Mouse (Mus musculus) ovary, postnatal 36 days (tissue): ENCODE measurements at regions not wholly inside any gene's neighbourhood (a gene's known extent, or its start where the extent isn't known, plus 50 kb on each side); places are given as distances from the start of the nearest gene placed in this dataset.
A peak's percentile ranks its signal among the peaks of the same experiment; 100 is the strongest.

Experiments used
- DNase-seq: peaks from one replicate; pipeline ENCODE4 v3.0.0; 2022; ENCODE audit warnings: low spot score, mixed read lengths

DNA sequence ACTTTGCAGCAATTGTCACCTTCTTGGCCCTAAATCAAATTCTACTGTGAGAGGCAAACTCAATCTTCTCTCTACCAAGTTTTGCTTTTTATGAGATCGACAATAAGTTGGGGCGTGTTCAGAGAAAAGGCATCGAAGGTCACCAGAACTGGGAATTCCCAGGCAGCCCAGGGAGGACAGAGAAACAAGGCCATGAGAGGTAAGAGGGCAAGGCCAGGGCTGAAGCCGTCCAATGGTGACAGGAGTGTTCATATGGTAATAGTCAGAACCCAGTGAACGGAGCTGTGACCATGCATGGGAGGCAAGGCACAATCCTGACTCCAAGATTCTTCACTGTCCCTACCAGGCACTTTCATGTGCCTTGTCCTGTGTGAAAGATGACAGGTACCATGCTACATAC is 130.8 kb upstream of the Zmiz1 start:
- peak; percentile 6 for DNase-seq

DNA sequence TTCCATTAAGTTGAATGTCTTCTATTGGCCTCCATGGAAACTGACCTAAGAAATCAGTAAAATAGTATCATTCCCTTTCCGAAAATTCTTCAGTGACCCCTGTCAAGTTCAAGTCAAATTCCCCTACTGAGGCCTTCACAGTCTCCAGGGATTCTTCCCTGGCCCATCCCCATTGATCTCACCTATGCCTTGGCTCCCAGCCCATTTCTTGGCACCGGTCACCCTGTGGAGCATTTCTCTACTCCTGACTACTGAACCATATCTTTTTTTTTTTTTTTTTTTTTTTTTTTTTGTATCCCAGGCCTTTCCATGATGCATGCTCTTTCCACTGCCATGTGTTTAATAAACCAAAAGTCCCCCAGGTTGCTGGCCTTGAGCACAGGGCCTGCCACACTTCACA is 124.8 kb upstream of the Zmiz1 start:
- DNase-seq, result no peak

DNA sequence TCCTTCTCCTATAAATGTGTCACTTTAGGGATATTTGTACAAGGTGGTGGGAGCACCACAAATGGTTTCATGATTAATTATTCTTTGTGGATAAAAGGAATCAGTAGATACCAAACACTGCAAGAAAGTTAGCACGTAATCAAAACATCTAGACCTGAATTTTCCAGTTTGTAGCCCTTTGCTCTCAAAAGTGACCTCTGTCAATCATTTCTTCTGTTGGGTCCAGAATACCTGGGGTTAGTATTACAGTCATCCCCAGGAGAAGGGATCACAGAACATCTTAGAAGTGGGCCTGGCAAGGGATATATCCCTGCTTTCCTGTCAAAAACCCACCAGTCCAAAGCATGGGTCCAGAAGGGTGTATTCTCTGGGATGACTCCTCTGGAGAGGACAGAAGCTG is 122.1 kb upstream of the Zmiz1 start:
- DNase-seq, result no peak

DNA sequence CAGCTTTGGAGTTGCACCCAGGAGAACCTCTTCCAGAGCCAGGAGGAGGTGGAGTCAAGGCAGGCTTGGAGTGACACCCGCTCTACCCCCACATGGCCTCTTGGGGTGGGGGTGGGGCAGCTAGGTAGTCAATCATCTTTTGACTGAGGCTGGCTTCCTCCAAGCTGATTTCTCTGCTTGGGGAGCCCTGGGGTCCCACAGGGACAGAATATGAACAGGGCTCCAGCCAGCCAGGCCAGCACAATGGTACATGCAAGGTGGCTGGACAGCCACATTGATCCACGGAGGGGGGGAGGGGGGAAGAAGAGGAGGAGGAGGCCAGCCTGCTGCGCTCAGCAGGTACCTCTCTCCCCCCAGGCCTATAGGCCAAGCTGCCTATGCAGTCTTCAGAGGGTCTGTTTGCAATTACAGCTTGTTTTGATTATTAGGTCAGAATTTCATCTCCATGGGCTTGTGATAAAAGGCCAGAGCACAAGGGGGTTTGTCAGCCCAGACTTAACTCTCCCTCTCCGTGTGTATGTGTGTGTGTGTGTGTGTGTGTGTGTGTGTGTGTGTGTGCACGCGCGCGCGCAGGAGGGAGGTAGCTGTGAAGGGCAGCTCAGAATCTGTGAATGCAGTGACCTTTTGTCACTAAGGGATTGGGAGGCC is 120.5 kb upstream of the Zmiz1 start:
- DNase-seq, result no peak

DNA sequence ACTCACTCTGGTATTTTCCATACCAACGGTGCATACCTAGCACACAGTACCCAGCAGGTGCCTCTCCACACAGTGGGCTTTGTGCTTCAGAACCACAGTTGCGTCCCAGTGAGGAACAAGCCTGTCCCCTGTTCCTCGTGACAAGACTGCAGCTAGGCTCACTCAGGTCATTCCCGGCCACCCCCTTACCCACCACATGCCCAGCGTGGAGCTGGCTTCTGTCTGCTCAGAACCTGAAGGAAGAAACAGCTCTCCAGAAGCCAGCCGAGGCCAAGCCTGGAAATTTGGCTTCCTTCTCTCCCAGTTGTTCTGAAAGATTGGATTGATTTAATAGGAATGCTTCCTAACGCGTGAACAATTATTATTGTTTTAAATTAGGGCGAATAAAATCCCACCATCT is 118.1 kb upstream of the Zmiz1 start:
- DNase-seq, result no peak

DNA sequence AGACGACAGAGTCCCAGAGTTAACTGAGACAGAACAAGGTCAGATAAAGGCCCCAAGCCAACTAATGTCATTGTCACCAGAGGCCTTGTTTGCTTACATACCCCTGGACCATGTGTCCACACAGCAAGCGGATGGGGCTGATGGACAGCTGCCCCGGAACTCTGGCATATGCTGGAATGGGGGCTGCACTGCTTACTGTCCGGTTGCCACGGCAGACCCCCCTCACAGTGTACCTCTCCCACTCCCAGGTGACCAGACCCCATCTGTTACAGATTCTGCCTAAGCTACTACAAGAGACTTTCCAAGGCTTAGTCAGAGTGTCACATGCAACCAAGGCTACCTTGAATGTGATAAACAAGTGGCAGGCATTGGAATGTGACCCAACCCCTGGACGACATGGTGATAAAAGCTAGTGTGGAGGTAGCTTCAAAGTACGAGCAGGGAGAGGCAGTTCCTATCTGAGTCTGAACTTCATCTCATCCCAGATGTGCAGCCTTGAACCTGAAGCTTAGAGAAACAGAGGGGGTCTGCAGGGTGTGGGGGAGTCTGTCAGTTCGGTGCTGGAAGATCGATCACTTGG is 117.0 kb upstream of the Zmiz1 start:
- no peak for DNase-seq

DNA sequence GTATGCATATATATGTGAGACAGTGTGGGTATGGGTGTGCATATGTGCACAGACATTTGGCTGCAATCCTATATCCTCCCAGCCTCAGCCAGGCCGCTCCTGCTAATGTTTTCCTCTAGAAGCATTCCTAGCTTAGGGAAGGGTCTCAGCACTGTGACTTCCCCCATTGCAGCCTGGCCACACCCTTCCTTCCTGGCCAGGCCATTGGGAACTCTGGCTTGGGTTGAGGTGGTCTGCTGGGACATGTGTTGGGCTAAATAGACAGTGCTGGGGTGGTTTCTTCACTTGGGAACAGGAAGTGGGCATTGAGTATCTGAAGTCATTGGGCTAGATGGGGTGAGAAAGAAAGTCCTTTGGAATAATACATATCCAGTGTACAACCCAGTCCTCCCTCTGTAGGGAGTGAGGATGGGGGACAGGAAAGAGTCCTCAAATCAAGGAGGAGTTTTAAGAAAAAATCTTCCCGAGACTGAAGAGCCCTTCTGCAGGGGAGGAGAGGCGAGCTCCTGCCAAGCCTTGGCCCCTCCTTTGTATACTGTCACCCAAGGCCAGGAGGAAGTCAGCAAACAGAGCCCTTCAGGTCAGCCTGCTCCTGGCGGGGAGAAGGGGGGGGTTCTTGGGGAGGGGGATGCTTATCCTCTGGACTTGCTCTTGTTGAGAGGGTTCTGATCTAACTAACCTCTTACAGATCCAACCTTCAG is 116.0 kb upstream of the Zmiz1 start:
- DNase-seq, result peak; percentile 52

DNA sequence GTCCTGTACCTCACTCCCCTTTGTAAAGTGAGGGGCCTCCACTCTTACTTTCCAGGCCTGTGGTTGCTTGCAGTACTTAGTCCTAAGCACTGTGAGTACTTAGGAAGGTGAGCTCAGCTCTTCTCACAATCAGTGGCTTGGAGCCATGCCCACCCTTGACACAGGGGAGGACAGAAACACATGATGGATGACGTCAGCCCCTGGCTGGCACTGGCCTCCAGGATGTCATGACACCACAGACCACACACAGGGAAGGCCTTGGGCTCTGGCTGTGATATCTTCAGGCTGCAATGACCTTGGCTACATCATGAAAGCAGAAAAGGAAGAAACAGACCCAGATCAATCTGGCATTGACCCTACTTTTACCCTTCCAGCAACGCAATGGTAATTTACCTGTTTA is 113.0 kb upstream of the Zmiz1 start:
- DNase-seq, result peak; percentile 71

DNA sequence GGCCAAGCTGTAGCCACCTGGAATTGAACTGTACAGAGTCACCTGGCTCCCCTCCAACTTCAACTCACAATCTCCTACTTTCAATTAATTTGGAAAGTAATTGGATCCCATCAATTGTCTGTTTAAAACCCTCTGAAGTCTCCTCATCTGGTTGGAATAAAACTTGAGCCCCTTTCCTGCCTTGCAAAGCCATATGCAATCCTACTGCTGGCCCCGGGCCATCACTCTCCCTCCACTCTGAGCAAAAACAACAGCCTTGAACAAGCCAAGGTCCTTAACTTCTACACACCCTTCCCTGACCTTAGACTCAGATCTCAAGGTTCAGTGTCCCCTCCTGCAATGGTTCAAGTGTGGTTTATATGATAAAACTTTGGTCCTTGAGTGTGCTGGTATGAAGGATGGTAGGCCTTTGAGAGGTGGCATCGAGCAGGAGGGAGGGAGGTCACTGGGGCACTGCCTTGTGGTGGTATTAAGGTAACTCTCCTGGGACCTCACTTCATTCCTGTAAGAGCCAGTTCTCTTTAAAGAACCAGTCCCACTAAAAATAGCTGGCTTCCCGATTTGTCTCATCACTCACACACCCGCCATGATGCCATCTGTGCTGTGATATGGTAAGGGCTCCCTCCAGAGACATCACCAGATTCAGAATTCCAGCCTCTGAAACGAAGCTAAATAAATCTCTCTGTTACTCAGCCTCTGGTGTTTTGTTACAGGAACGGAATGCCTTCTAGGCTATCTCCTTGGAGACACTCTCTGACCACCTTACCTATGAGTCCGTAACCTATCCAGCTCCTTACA is 112.0 kb upstream of the Zmiz1 start:
- peak; percentile 42 for DNase-seq

DNA sequence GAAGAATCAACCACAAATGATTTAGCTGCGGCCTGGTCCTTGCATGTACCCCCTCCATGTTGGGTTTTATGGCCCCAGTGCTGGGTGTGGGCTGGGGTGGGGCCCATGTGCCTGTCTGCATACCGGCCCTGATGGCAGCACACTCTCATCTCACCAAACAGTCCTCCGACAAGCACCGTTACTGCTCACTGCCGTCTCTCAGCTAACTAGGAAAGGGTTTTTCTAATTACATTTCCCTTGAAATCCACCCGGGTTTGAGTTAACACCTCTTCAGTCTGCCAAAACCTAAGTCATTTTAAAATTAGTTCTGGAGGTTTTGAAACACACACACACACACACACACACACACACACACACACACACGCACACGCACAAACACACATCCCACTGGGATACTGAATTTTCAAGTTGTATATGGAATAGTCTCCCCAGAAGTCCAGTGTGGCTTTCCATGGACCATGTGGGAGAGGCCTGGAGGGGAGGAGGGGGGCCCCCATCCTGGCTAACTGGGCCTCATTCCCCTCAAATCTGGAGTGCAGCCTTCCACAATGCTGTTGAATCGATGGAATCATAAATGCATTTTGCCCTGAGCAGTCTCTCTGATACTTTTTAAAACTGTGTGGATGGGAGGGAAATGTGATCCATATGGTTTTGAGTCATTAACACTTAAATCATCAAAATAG is 108.6 kb upstream of the Zmiz1 start:
- no peak for DNase-seq

DNA sequence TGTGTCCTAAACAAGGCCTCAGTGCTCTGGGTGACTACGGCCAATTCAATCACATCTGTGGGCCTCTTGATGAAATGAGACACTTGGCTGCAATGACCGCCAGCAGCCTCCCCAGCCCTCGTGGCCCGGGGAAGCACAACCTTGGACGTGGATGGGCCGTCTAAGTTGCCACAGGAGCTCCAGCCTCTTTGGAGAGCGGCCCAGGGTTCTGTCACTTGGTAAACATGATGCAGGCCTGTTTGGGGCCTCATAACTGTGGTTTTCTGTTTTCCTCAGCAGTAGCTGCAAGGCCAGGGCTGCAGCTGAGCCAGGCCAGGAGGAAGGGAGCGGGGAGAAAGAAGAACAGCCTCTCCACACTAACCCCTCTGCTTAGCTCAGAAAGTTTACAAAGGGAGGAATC is 105.2 kb upstream of the Zmiz1 start:
- DNase-seq, result peak; percentile 72

DNA sequence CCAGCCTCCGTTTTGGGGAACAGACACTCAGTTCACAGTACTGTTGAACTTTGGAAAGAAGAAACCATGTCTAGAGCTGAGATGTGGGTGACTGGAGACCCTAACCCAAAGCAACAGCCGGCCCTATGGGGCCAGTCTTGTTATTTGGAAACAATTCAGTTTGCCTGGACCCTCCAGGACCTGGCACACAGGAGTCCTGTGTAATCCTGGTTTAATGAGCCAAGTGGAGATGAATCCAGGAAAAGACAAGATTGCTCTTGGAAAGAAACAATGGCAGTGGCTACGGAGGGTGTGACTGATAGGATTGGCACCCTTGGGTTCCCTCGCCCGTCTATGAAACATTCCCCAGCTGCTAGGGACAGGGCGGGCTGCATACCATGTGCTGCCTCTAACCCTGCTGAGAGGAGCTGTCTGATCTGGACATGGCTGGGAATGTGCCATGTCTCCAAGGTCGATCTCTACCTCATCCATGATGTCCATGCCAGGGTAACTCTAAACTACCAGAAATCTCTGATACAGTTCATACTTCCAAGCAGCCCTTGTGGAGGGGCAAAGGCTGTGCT is 104.6 kb upstream of the Zmiz1 start:
- no peak for DNase-seq

DNA sequence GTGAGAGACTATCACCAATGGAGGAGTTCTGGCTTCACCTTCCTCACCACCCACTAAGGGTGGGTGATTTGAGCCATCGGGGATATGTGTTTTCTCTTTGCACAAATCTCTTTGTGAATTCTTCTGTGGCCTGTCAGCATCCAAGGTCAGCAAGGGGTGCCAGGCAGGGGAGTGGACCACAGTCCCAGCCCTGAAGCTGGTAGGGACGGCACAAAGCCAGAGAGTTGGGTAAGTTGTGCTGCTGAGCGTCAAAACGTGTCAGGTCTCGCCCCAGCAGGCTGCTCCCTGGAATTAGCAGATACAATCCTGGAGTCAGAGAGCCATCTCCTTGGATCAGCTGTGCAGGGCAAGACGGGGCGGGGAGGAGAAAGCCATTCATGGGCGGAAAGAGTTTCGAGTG is 101.2 kb upstream of the Zmiz1 start:
- no peak for DNase-seq

DNA sequence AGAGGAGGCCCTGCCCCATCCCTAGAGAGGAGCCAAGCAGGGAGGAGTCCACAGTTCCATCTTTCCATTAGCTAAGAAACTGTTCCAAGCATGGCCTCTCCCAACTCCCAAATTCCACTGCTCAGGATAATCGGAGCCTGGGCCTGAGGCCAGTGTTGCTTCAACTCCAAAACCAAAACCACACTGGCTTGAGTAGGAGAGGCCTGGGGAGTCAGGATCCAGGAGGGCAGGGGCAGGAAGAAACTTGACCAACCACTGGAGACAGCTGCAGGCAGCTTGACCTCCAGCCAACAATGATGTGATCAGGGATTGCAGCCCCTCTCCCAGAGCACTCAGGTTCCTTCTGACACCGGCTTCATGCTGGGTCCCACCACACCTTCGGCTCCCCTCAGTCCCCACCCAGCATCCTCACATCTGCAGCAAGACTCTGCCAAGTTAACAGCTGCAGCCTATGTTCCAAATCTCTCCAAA is 99.1 kb upstream of the Zmiz1 start:
- DNase-seq, result no peak

DNA sequence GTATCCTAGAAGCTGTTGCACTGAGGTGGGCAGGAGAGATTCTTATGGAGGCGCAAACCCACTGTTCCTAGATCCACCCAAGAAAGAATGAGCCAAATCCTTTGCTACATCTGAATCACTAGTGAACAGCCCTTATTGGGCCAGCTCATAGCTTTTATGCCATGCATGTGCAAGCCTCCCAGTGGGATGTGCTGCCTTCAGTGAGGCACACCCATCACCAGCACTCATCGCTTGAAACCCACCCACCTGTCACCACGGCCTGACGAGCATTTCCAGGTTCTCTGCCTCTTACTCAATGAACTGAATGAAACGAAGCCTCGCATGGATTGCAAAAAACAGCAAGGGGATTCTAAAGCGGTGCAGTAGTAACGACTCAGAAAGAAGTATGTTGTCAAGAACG is 98.3 kb upstream of the Zmiz1 start:
- no peak for DNase-seq

DNA sequence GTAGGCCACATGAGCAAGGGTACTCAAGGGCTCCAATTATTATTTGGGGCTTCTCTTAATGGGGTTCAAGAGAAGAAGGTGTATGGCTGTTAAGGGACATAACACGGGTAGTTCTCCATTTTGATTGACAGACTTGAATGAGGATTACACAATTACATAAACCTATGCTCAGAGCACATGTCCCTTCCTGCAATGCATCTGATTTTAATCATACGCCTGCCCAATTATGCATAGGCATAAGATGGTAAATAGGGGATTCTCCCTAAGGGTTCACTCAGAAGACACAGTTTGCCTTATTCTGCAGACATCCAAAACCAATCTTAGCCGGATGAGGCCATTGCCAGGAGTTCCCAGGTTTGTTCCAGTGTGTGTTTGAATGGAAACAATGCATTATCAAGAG is 97.9 kb upstream of the Zmiz1 start:
- DNase-seq, result no peak

DNA sequence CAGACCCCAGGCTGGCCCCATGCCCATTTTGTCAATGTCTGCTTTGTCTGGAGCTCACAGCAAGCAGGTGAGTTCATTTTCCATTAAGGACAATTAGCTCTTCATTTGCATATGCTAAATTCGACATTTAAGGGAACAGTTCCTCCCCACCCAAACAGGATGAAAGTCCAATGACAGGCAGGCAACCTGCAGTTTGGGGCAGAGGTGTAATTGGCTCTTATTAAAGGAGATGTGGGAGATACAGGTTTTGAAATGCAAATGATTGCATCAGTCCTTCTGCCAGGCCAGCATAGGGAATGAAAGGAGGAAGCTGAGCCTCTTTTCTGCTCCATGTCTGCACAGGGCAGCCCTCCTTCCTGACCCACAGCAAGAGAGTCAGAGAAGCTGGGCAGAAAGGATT is 96.2 kb upstream of the Zmiz1 start:
- DNase-seq, result no peak

DNA sequence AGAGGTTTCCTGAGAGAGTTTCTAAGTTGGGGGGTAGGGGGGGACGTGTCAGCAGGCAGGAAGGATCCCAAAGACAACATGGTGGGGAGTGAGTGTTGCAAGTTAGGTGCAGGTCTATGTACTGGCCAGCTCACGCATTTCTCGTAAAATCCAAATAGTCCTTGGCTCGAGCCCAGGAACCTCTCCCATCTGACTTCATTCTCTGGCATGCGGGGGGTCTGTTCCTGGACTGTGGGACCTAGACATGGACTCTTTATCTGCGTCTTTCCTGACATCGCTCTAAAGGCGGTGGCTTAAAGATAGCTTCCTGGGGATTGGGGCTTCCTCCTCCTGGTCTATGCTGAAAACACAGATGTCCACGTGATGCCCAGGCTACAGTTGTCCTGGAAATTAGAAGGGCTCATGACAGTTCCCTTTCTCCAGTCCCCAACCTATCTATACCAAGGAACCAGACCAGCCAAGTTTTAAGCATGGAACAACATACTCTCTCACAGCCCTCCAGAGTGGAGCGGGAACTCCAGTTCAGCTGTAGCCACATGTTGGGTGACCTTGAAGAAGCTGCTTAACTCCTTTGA is 93.7 kb upstream of the Zmiz1 start:
- DNase-seq, result no peak

DNA sequence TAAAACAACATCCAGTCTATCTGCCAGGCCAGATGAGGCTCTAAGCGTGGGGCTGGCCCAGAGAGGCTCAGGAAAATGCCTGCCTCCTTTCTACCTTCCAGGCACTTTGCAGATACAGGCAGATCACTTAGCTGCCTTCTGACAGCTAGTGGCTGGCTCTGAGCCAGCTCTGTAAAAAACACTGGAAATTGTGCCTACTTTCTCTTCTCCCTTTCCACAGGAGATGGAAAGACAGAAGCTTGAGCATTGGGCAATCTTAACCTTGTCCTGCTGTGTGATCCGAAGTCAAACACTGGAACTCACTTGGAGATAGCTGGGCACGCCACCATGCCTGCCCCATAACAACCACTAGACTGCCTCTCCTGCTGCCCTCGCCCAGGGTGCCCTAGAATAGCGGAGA is 93.0 kb upstream of the Zmiz1 start:
- DNase-seq, result no peak

DNA sequence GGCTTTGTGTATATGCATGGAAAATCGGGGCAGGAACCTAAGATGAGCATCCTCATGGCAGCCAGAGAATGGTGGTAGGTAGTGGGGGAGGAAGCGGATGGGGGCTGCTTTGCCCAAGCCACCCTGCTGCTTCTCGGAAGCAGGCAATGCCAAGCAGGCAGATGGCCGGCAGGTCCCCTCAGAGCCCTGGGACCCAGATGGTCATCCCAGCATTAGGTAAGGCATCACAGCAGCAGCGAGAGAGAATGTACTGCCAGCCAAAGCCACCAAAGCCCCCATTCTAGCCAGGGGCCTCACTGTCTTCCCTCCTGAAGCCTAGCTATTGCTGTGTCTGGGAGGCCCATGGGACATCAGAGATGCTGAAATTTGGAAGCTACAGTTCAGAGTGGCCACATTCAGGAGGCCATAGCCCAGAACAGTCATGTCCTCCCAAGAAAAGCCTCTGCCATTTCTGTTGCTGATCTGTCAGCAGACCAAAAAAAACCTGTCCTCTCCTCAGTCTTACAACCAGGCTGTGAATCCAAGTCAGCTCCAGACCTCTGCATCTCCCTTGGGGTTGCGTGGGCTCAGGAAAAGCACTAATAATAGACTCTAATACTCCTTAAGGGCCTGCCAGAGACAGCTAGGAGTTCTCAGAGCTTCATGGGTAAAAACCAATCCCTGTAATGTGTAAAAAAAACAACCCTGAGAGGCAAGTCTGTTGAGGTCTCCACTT is 88.5 kb upstream of the Zmiz1 start:
- DNase-seq, result no peak

DNA sequence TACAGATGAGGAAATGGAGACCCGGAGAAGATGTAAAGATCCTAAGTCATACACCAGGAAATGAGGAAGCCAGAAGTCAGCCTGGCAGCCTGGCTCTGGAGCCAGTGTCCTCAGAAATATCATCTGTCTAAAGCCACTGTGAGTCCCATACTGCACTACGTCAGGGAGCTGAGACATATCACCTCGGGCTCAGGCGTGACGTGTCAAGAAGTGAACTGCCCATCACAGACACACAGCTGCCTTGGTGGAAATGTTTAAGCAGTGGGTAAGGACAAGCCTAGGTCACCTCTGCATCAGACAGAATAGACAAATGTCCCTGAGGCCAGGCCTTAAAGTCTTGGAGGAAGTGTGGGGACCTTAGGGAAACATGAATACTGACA is 88.0 kb upstream of the Zmiz1 start:
- DNase-seq, result no peak
